Mouse (Mus musculus) hindbrain, embryonic 13.5 days (tissue): ENCODE measurements around the gene Rnls. TPM values are rescaled to one million over a fixed set of nuclear protein-coding genes. Genes with fewer than 3 reads are reported as not detected.

Experiments used
- ATAC-seq: fragments of 200-750 bp; cut with Nextera tagmentation; 2 replicates; pipeline ENCODE4 v1.8.0; 2017; ENCODE audit warnings: moderate TSS enrichment; ENCODE audit not compliant: low FRiP score
- H3K27ac ChIP-seq: fragments of 300-500 bp; sonication (generic); 2 replicates; pipeline ENCODE4 v1.5.1; 2015; ENCODE audit warnings: inconsistent platforms, mild to moderate bottlenecking, moderate library complexity
- H3K27me3 ChIP-seq: fragments of 300-500 bp; sonication (generic); 2 replicates; pipeline ENCODE4 v1.6.1; 2015; ENCODE audit warnings: mild to moderate bottlenecking, inconsistent platforms
- H3K36me3 ChIP-seq: fragments of 300-500 bp; sonication (generic); 2 replicates; pipeline ENCODE4 v1.6.1; 2015; ENCODE audit warnings: mild to moderate bottlenecking, inconsistent platforms
- H3K4me1 ChIP-seq: fragments of 300-500 bp; sonication (generic); replicated peaks from 2 replicates; pipeline ENCODE4 v1.6.1; 2015; ENCODE audit warnings: inconsistent platforms
- H3K4me2 ChIP-seq: fragments of 300-500 bp; sonication (generic); 2 replicates; pipeline ENCODE4 v1.6.1; 2015; ENCODE audit warnings: inconsistent platforms, mild to moderate bottlenecking, moderate library complexity
- H3K4me3 ChIP-seq: fragments of 300-500 bp; sonication (generic); 2 replicates; pipeline ENCODE4 v1.5.1; 2015; ENCODE audit warnings: mild to moderate bottlenecking, inconsistent platforms
- H3K9ac ChIP-seq: fragments of 300-500 bp; sonication (generic); 2 replicates; pipeline ENCODE4 v1.6.1; 2015; ENCODE audit warnings: mild to moderate bottlenecking, inconsistent platforms
- H3K9me3 ChIP-seq: fragments of 300-500 bp; sonication (generic); 2 replicates; pipeline ENCODE4 v1.6.1; 2016; ENCODE audit warnings: inconsistent platforms
- WGBS: fragments of 180-500 bp; shearing (Covaris S2); methylation state at CpG from one replicate; pipeline ENCODE4 v1.1.7; 2015; 5-methylcytosine and 5-hydroxymethylcytosine counted together
- polyA plus RNA-seq: library from polyadenylated mRNA; unstranded; fragments of >200 nt; fragmentation: Nextera tagmentation; extraction: Ambion mirVana; gene quantifications from 2 replicates; pipeline ENCODE4 v1.2.1, GENCODE M21; 2015

Gene Rnls
- polyA plus RNA-seq, 1 experiment from 2014 or later: 11.1 TPM

GRCm38 (mm10) chr19:33167528-33168264 lies 224.4 kb downstream of the Rnls start:
- no peaks in the 10 kb centered on the region for H3K27me3 ChIP-seq
- ATAC-seq: no peak
- 81% methylated on average over 17 of the region's 17 CpGs for WGBS
- no peak overlapping the region for H3K9ac ChIP-seq
- H3K4me3 ChIP-seq: no peak overlapping the region
- no peaks in the 10 kb centered on the region for H3K9me3 ChIP-seq
- no peak overlapping the region for H3K27ac ChIP-seq
- H3K4me2 ChIP-seq: no peak overlapping the region
- H3K4me1 ChIP-seq: no peaks in the 10 kb centered on the region
- no peaks in the 10 kb centered on the region for H3K36me3 ChIP-seq

- Histone ChIP-seq H3K36me3 (no peaks in the 10 kb centered on the region), H3K4me3 (no peak overlapping the region), H3K27me3 (no peaks in the 10 kb centered on the region), H3K4me1 (no peaks in the 10 kb centered on the region), H3K9me3 (no peaks in the 10 kb centered on the region), H3K9ac (no peak overlapping the region), H3K4me2 (no peak overlapping the region), H3K27ac (no peak overlapping the region)
- 88% methylated on average over 5 of the region's 5 CpGs for WGBS
- ATAC-seq: no peak
Measured at GRCm38 (mm10) chr19:33164801-33165200, 227.3 kb downstream of the Rnls start.

GRCm38 (mm10) chr19:33161903-33162302 lies 230.2 kb downstream of the Rnls start:
- ATAC-seq: no peak
- Histone ChIP-seq H3K27me3 (no peaks in the 10 kb centered on the region), H3K27ac (no peak overlapping the region), H3K36me3 (no peaks in the 10 kb centered on the region), H3K9me3 (no peaks in the 10 kb centered on the region), H3K4me3 (no peak overlapping the region), H3K9ac (no peak overlapping the region), H3K4me2 (no peak overlapping the region), H3K4me1 (no peaks in the 10 kb centered on the region)
- 88% methylated on average over 1 of the region's 1 CpGs for WGBS

DNA sequence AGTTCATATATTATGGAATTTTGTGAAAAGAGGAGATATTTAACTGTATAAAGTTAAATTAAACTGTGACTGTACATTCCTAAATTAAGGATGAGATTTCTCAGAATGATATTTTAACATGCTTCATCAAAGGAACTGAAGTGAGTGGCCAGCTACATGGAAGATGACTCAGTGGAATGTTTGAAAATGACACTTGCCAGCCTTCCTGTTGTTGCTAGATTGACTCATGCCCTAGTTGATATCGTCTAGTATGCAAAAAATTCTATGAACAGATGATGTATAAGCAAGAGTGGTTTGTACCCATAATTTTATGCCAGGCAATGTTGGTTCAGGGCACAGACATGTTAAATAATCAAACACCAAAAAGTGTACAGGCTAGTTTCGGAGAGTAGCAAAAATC lies 232.2 kb downstream of the Rnls start:
- 85% methylated on average over 2 of the region's 2 CpGs for WGBS
- no peak overlapping the region for H3K27ac ChIP-seq
- ATAC-seq: no peak
- H3K4me2 ChIP-seq: no peak overlapping the region
- no peaks in the 10 kb centered on the region for H3K9me3 ChIP-seq
- no peaks in the 10 kb centered on the region for H3K27me3 ChIP-seq
- no peak overlapping the region for H3K4me3 ChIP-seq
- H3K4me1 ChIP-seq: no peaks in the 10 kb centered on the region
- no peak overlapping the region for H3K9ac ChIP-seq
- no peaks in the 10 kb centered on the region for H3K36me3 ChIP-seq

DNA sequence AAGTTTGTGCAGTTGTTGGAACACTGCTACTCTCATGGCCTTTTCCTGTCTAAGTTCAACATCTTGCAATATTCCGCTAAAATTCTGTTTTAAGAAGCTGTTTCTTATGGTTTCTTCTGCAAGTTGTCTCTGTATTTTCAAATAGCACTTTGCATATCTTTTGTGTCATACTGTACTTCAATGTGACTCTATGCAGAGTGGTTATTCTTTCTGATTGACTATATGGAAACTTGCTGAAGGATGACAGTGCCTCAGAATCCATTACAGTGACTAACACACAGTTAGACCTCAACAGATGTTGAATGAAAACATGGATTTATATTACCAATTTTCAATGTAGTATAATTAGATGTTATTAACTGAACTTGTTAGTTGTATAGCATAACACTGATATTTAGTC lies 232.9 kb downstream of the Rnls start:
- no peak for ATAC-seq
- 93% methylated on average over 1 of the region's 1 CpGs for WGBS
- no peaks in the 10 kb centered on the region for H3K36me3 ChIP-seq
- no peak overlapping the region for H3K4me2 ChIP-seq
- no peaks in the 10 kb centered on the region for H3K4me1 ChIP-seq
- no peak overlapping the region for H3K4me3 ChIP-seq
- no peaks in the 10 kb centered on the region for H3K9me3 ChIP-seq
- H3K27ac ChIP-seq: no peak overlapping the region
- H3K9ac ChIP-seq: no peak overlapping the region
- H3K27me3 ChIP-seq: no peaks in the 10 kb centered on the region

- H3K4me1 ChIP-seq: no peaks in the 10 kb centered on the region
- no peak for ATAC-seq
- H3K36me3 ChIP-seq: no peaks in the 10 kb centered on the region
- no peaks in the 10 kb centered on the region for H3K9me3 ChIP-seq
- no peak overlapping the region for H3K4me2 ChIP-seq
- H3K4me3 ChIP-seq: no peak overlapping the region
- 81% methylated on average over 2 of the region's 2 CpGs for WGBS
- H3K27ac ChIP-seq: no peak overlapping the region
- H3K27me3 ChIP-seq: no peaks in the 10 kb centered on the region
- H3K9ac ChIP-seq: no peak overlapping the region
Measured at GRCm38 (mm10) chr19:33158234-33158633, 233.9 kb downstream of the Rnls start.

GRCm38 (mm10) chr19:33148411-33148810 lies 243.7 kb downstream of the Rnls start:
- Histone ChIP-seq H3K9me3 (no peaks in the 10 kb centered on the region), H3K27ac (no peak overlapping the region), H3K4me3 (no peak overlapping the region), H3K4me1 (no peaks in the 10 kb centered on the region), H3K36me3 (no peaks in the 10 kb centered on the region), H3K4me2 (no peak overlapping the region), H3K27me3 (no peaks in the 10 kb centered on the region), H3K9ac (no peak overlapping the region)
- no peak for ATAC-seq
- 72% methylated on average over 3 of the region's 3 CpGs for WGBS

- no peaks in the 10 kb centered on the region for H3K27me3 ChIP-seq
- no peak for ATAC-seq
- WGBS: 83% methylated on average over 2 of the region's 2 CpGs
- no peaks in the 10 kb centered on the region for H3K36me3 ChIP-seq
- no peak overlapping the region for H3K9ac ChIP-seq
- H3K27ac ChIP-seq: no peak overlapping the region
- H3K4me1 ChIP-seq: no peaks in the 10 kb centered on the region
- no peak overlapping the region for H3K4me3 ChIP-seq
- H3K4me2 ChIP-seq: no peak overlapping the region
- no peaks in the 10 kb centered on the region for H3K9me3 ChIP-seq
Measured at GRCm38 (mm10) chr19:33143198-33143597, 248.9 kb downstream of the Rnls start.

- no peaks in the 10 kb centered on the region for H3K27me3 ChIP-seq
- no peaks in the 10 kb centered on the region for H3K9me3 ChIP-seq
- H3K4me3 ChIP-seq: no peak overlapping the region
- ATAC-seq: no peak
- no peaks in the 10 kb centered on the region for H3K4me1 ChIP-seq
- H3K27ac ChIP-seq: no peak overlapping the region
- no peaks in the 10 kb centered on the region for H3K36me3 ChIP-seq
- no peak overlapping the region for H3K4me2 ChIP-seq
- 90% methylated on average over 5 of the region's 5 CpGs for WGBS
- no peak overlapping the region for H3K9ac ChIP-seq
Measured at GRCm38 (mm10) chr19:33137316-33137715, 254.8 kb downstream of the Rnls start.

DNA sequence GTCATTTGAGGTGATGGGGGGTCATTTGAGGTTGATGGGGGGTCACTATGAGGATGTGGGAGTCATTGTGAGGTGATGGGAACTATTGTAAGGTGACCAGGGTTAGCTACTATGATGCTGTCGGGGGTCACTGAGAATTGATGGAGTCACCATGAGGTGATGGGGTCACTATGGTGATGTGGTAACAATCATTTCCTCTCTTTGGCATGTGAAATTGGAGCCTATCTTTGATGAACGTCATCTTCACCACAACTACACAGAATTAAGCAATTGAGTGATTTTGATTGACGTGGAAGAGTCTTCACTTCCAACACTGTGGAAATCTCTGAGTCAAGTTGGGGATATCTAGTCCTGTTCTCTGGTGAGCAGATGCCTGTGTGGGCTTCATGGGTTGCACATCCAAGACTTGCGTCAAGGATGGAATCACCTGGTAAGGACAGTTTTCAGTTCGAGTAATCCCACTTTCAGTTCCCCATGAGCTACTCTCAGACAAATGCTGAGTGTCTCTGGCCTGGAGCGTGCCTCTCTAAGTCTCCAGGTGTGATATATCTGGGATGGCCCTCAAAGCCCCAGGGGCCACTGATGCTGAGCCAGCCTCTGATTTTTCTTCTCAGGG lies 269.4 kb downstream of the Rnls start:
- no peak overlapping the region for H3K4me3 ChIP-seq
- H3K4me2 ChIP-seq: no peak overlapping the region
- H3K27ac ChIP-seq: no peak overlapping the region
- 85% methylated on average over 6 of the region's 6 CpGs for whole genome bisulfite sequencing
- ATAC-seq: no peak
- no peaks in the 10 kb centered on the region for H3K36me3 ChIP-seq
- H3K27me3 ChIP-seq: no peaks in the 10 kb centered on the region
- no peaks in the 10 kb centered on the region for H3K9me3 ChIP-seq
- H3K9ac ChIP-seq: no peak overlapping the region
- H3K4me1 ChIP-seq: no peaks in the 10 kb centered on the region

DNA sequence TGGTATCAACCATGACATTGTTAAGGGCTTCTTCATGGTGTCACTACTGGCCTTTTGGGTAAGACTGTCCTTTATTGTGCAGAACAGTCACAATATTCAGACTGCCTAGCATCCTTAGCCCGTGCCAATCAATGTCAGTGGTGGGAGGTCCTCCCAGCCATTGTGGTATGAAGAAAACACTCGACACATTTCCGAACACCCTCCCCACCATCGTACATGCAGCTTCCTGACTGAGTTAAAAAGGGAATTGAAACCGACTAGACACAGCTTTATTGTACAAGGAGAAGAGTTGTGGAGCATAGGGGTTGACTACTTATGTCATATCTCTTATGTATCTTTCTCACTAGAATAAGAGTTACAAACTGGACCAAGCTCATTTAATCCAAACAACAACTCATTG lies 272.1 kb downstream of the Rnls start:
- H3K36me3 ChIP-seq: no peaks in the 10 kb centered on the region
- no peaks in the 10 kb centered on the region for H3K9me3 ChIP-seq
- H3K4me2 ChIP-seq: no peak overlapping the region
- no peaks in the 10 kb centered on the region for H3K27me3 ChIP-seq
- H3K27ac ChIP-seq: no peak overlapping the region
- 67% methylated on average over 5 of the region's 5 CpGs for WGBS
- no peak overlapping the region for H3K4me3 ChIP-seq
- H3K9ac ChIP-seq: no peak overlapping the region
- H3K4me1 ChIP-seq: no peaks in the 10 kb centered on the region
- ATAC-seq: no peak

GRCm38 (mm10) chr19:33118898-33119297 lies 273.2 kb downstream of the Rnls start:
- H3K27me3 ChIP-seq: no peaks in the 10 kb centered on the region
- no peak for ATAC-seq
- H3K9ac ChIP-seq: no peak overlapping the region
- H3K36me3 ChIP-seq: no peaks in the 10 kb centered on the region
- H3K4me1 ChIP-seq: no peaks in the 10 kb centered on the region
- no peak overlapping the region for H3K4me2 ChIP-seq
- no peak overlapping the region for H3K4me3 ChIP-seq
- H3K9me3 ChIP-seq: no peaks in the 10 kb centered on the region
- 89% methylated on average over 1 of the region's 1 CpGs for WGBS
- no peak overlapping the region for H3K27ac ChIP-seq

DNA sequence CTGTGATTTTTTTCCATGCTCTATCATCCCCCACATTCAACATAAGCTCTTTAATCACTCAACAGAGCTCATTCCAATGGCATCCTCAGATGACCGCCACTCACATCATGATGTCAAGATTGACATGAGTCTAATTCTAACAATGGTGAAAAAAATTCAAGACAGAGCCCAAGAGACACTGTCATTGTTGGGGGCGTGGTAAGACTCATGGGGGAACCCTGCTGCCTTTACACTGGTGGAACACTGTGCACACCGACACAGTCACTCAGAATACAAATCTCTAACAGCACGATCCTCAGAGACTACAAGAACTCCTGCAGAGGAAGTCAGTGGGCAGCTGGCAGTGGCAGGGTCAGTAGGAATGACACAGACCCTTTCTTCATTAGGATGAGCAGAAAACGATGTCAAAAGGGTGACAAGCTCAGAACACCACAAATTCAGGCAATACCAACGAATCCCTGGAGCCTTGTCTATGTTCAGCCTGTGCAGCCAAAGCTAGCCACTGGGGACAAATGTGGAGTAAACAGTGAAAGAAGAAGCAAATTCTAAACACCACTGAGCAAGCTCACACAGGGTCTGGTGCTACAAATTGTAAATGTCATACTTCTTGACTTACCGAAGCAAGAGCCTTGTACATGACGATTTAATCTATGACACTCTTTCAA lies 277.3 kb downstream of the Rnls start:
- Histone ChIP-seq H3K9me3 (no peaks in the 10 kb centered on the region), H3K27me3 (0 out of 2 replicates have a peak, but pooled peaks cover 3% of the 10 kb centered on the region), H3K9ac (no peak overlapping the region), H3K36me3 (no peaks in the 10 kb centered on the region), H3K4me1 (peaks cover 8% of the 10 kb centered on the region), H3K4me2 (no peak overlapping the region), H3K4me3 (no peak overlapping the region), H3K27ac (no peak overlapping the region)
- no peak for ATAC-seq
- WGBS: 69% methylated on average over 8 of the region's 8 CpGs
